Mouse (Mus musculus) liver, embryonic 14.5 days (tissue): ENCODE results near the gene Cenph. TPM values are rescaled to one million over a fixed set of nuclear protein-coding genes. Genes with fewer than 3 reads are reported as not detected.

Source experiments
- ATAC-seq: fragments of 200-750 bp; cut with Nextera tagmentation; 2 replicates; pipeline ENCODE4 v1.8.0; 2017; ENCODE audit warnings: moderate number of reproducible peaks, mild to moderate bottlenecking, moderate library complexity; ENCODE audit not compliant: insufficient read depth
- DNase-seq, 3 experiments: peaks; one replicate each; pipeline ENCODE4 v3.0.0-alpha.2; 2012 to 2013; ENCODE audit warnings: low read depth in 3 of 3, low spot score in 3 of 3
- H3K27ac ChIP-seq: fragments of 300-500 bp; sonication (generic); 2 replicates; pipeline ENCODE4 v1.5.1; 2014; ENCODE audit warnings: moderate library complexity, mild to moderate bottlenecking, control low read depth, inconsistent platforms
- H3K27me3 ChIP-seq: fragments of 300-500 bp; sonication (generic); 2 replicates; pipeline ENCODE4 v1.6.1; 2014; ENCODE audit warnings: mild to moderate bottlenecking, low read length, moderate library complexity; ENCODE audit not compliant: control insufficient read depth, insufficient read depth
- H3K36me3 ChIP-seq: fragments of 300-500 bp; sonication (generic); replicated peaks from 2 replicates; pipeline ENCODE4 v1.6.1; 2014; ENCODE audit warnings: low read depth; ENCODE audit not compliant: control insufficient read depth, insufficient read depth
- H3K4me1 ChIP-seq, 2 experiments: fragments of 200-500 bp in 1 of 2; fragments of 300-500 bp in 1 of 2; sonication (generic) in 1 of 2; replicated peaks; 2 replicates each; pipeline ENCODE4 v1.6.1; 2012 to 2014; ENCODE audit warnings: antibody characterized with exemption in 1 of 2, inconsistent platforms in 1 of 2, low read length in 1 of 2; ENCODE audit not compliant: control insufficient read depth in 2 of 2, insufficient read depth in 2 of 2
- H3K4me2 ChIP-seq: fragments of 300-500 bp; sonication (generic); 2 replicates; pipeline ENCODE4 v1.6.1; 2014; ENCODE audit warnings: low read depth, mild to moderate bottlenecking, control low read depth, moderate library complexity
- H3K4me3 ChIP-seq, 2 experiments: fragments of 200-500 bp in 1 of 2; fragments of 300-500 bp in 1 of 2; sonication (generic) in 1 of 2; 2 replicates each; pipeline ENCODE4 v1.5.1; 2012 to 2014; ENCODE audit warnings: low read depth in 2 of 2, low read length in 2 of 2, mild to moderate bottlenecking in 2 of 2, control low read depth in 1 of 2, inconsistent platforms in 1 of 2, moderate library complexity in 1 of 2; ENCODE audit not compliant: insufficient read depth in 1 of 2
- H3K9ac ChIP-seq: fragments of 300-500 bp; sonication (generic); replicated peaks from 2 replicates; pipeline ENCODE4 v1.6.1; 2014; ENCODE audit warnings: mild to moderate bottlenecking, control low read depth, moderate library complexity
- H3K9me3 ChIP-seq: fragments of 300-500 bp; sonication (generic); 2 replicates; pipeline ENCODE4 v1.6.1; 2016; ENCODE audit warnings: low read length, mixed read lengths; ENCODE audit not compliant: control insufficient read depth
- CTCF ChIP-seq: IDR thresholded peaks from 2 replicates; pipeline ENCODE4 v1.5.1; 2016; ENCODE audit warnings: antibody characterized with exemption, low read depth, control low read depth
- EP300 ChIP-seq: IDR thresholded peaks from 2 replicates; pipeline ENCODE4 v1.6.1; 2016; ENCODE audit warnings: antibody characterized with exemption, low read depth
- WGBS: fragments of 180-500 bp; shearing (Covaris S2); extraction: QIAGEN DNeasy Blood & Tissue Kit; methylation state at CpG from one replicate; pipeline ENCODE4 v1.1.7; 2014; ENCODE audit not compliant: insufficient replicate concordance; 5-methylcytosine and 5-hydroxymethylcytosine counted together
- polyA plus RNA-seq, 2 experiments: library from polyadenylated mRNA; depleted of rRNA in 1 of 2; stranded (reverse) in 1 of 2; unstranded in 1 of 2; fragments of >200 nt; fragmentation: Nextera tagmentation in 1 of 2; extraction: Ambion mirVana in 1 of 2; gene quantifications; 2 replicates each; pipeline versions ENCODE4 v1.2.1 to v1.2.3; 2012 to 2014

Gene Cenph
- polyA plus RNA-seq, 2 experiments: 26.6 to 40.3 TPM

DNA sequence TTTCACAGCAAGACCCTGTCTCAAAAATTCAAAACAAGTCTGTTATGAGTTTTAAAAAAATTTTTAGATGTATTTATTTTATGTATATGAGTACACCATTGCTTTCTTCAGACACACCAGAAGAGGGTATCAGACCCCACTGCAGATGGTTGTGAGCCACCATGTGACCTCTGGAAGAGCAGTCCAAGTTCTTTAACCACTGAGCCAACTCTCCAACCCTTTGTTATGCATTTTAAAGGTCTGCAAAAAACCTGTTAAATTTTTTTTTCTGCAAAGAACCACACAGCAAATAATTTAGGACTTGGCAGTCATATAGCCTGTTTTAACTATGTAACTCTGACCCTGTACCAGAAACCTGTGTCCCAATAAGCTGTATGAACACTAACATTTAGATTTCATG is 995 bp downstream of the Cenph start:
- H3K36me3 ChIP-seq: peaks cover 46% of the 10 kb centered on the region
- no peak overlapping the region for H3K27ac ChIP-seq
- TF ChIP-seq EP300 (no peak), CTCF (no peak)
- peak overlapping the region; percentile 68 to 80 for H3K4me3 ChIP-seq
- H3K27me3 ChIP-seq: no peaks in the 10 kb centered on the region
- peak overlapping the region; percentile 83 for H3K4me2 ChIP-seq
- ATAC-seq: no peak
- peaks cover 40 to 43% of the 10 kb centered on the region in 2 experiments for H3K4me1 ChIP-seq
- peak overlapping the region; percentile 70 for H3K9ac ChIP-seq
- no peak for DNase-seq
- no peaks in the 10 kb centered on the region for H3K9me3 ChIP-seq

DNA sequence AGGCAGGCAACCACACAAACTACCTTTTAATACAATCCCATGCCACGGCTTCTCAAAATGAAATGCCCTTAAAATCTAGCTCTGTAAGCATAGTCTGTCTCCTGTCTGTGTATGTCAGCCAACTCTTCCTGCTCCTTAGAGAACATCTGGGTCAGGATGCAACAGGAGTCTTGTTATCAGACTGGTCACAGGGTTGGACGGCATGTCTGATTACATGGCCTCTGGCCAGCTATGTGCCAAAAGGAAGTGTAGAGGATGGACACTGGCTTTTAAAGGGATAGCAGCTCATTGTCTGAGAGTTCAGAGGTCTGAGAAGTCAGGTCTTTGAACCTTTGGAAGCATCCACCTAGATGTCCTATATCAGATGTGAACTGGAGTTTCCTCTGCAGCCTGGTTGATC is 20.4 kb downstream of the Cenph start:
- H3K4me1 ChIP-seq: peaks cover 27% of the 10 kb centered on the region in 2 experiments

DNA sequence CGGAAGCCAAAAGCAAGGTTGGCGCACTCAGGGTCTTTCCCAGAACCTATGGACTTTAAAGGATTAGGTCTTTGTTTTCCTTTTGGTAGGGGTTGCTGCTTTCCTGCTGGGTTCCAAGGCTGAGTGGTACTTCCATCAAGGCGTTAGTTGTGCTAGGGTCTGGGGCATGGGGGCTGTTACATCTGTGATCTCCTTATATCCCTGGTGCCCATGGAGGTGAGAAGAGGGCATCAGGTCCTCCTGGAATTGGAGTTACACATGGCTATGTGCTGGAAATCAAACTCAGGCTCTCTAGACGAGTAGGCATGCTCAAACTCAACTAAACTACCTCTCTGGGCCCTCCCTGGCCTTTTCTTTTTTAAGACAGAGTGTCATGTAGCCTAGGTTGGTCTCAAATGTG is 21.5 kb downstream of the Cenph start:
- Histone ChIP-seq H3K4me2 (no peak overlapping the region), H3K36me3 (peaks cover 3% of the 10 kb centered on the region), H3K9ac (no peak overlapping the region), H3K9me3 (no peaks in the 10 kb centered on the region), H3K27me3 (no peaks in the 10 kb centered on the region), H3K4me1 (peaks cover 32 to 33% of the 10 kb centered on the region in 2 experiments), H3K4me3 (no peak overlapping the region), H3K27ac (no peak overlapping the region)
- no peak for DNase-seq
- ATAC-seq: no peak
- TF ChIP-seq CTCF (no peak), EP300 (no peak)
- 68% methylated on average over 4 of the region's 4 CpGs for WGBS

More for the DNA sequence above, 20.4 kb downstream of the Cenph start:
- ATAC-seq: no peak
- Histone ChIP-seq H3K4me3 (no peak overlapping the region), H3K36me3 (peaks cover 11% of the 10 kb centered on the region), H3K9me3 (no peaks in the 10 kb centered on the region), H3K27ac (no peak overlapping the region), H3K9ac (no peak overlapping the region), H3K4me2 (no peak overlapping the region), H3K27me3 (no peaks in the 10 kb centered on the region)
- no peak for DNase-seq
- WGBS: 61% methylated on average over 2 of the region's 2 CpGs
- no peak for TF ChIP-seq CTCF
- no peak for TF ChIP-seq EP300

DNA sequence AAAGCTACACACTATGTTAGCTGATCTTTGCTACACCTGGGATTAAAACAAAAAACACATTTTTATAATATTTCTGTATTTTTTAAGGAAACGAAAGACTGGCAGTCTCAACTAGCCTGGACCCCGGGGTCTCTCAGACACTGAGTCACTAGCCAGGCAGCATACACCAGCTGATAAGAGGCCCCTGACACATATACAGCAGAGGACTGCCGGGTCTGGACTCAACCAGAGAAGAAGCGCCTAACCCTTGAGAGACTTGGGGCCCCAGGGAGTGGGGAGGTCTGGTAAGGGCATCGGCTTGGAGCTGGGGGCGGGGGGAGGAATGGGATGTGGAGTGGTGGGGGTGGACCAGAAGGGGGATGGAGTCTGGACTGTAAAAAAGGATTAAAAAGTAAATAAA is 22.7 kb downstream of the Cenph start:
- Histone ChIP-seq H3K36me3 (no peaks in the 10 kb centered on the region), H3K4me1 (peaks cover 32 to 39% of the 10 kb centered on the region in 2 experiments), H3K4me3 (no peak overlapping the region), H3K9me3 (no peaks in the 10 kb centered on the region), H3K27ac (no peak overlapping the region), H3K4me2 (peak overlapping the region; percentile 33), H3K9ac (peak overlapping the region; percentile 31), H3K27me3 (no peaks in the 10 kb centered on the region)
- TF ChIP-seq EP300 (no peak), CTCF (no peak)
- 24% methylated on average over 6 of the region's 6 CpGs for WGBS
- ATAC-seq (peak; percentile 40; the same call in 1 of the 2 replicates), DNase-seq (no peak)

DNA sequence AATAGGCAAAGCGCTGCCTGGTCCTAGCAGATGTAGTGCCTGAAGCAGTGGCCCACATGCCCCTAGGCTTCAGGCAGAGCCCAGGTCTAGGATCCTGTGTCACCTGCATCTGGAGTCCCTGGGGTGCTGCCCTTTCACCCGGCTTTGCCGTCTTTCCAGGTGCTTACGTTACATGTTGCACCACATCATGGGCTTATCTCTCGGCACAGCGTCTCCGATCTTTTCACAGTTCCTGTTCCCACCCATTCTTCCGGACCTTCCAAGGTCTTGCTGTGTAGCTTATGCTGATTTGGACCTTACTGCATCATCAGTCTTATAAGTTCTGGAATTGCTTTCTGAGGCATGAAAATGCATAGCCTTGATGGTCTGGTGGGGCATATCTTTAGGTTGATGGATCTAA is 23.2 kb downstream of the Cenph start:
- WGBS: 46% methylated on average over 8 of the region's 8 CpGs
- H3K4me1 ChIP-seq: peaks cover 32 to 43% of the 10 kb centered on the region in 2 experiments
- ATAC-seq: peak; percentile 64

More for the DNA sequence above, 23.2 kb downstream of the Cenph start:
- Histone ChIP-seq H3K27me3 (no peaks in the 10 kb centered on the region), H3K4me3 (no peak overlapping the region), H3K27ac (peak overlapping the region; percentile 4), H3K36me3 (no peaks in the 10 kb centered on the region), H3K9ac (peak overlapping the region; percentile 31), H3K4me2 (peak overlapping the region; percentile 33), H3K9me3 (no peaks in the 10 kb centered on the region)
- TF ChIP-seq CTCF (no peak), EP300 (no peak)
- peak in 1 of 3 experiments; percentile 47 for DNase-seq
